Comparison of ENCODE assay signal across 8 mouse cellular contexts in the genomic region with DNA sequence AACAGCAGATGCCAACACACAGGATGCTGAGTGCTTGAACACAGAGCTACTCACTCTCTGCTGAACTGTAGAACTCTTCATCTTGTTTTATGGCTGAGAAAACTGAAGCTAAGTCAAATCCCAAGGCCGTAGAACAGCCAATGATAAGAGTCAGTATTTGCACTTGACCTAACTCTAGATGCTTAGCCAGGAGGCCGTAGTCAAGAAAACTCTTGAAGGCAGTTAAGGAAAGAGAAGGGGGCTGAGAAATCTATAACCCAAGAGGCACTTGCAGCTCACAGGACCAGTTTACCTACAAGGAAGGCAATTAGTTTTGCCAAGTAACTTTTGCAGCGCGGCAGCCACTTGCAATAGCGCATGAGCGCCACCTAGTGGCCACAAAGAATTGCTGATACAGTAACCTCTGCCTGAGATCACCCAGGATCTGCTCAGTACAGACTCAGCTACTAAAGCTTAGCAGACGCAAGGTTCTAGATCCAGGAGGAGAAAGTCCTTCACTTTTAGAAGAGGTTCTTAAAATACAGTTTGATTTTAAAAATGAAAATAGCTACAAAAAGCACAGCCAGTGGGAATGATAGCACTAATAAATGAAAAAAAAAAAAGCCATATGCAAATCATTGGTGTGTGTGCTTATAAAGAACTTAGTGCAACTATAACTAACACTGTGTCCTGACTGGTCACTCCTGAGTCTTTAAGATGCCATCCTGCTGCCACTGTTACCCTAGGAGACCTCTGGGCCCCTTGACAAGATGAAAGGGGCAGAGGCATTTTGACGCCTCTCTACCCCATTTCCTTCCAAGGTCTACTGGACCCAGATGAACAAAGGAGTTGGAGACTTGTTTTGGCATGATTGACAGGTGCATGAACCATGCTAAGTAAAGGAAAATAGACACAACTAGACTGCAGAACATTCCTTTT.
A peak's percentile ranks its signal among the peaks of the same experiment; 100 is the strongest.
DNase-seq lines count a peak whose midpoint lies in the region; ATAC-seq and TF ChIP-seq lines count a peak whose summit lies in the region.
"Had no signal": no experiment of that assay in that cellular context is flagged by ENCODE, and none has a peak within 500 bp of the region (broad histone marks: within the 10 kb centered on the region; RNA-seq: fewer than 3 reads in every experiment).

No protein-coding gene starts in this region.

- no peaks in the 10 kb centered on the region for H3K36me3 ChIP-seq in MEL (ENCODE audit: control insufficient read depth in 1 of 2, insufficient read depth in 2 of 2, low read length in 2 of 2)
- no peaks in the 10 kb centered on the region for H3K36me3 ChIP-seq in embryonic facial prominence, embryonic 11.5 days (replicated peaks; ENCODE audit: control insufficient read depth, insufficient read depth, low read depth, low read length)
- H3K36me3 ChIP-seq: midbrain, embryonic 12.5 days had no signal

- peak; percentile 84 for DNase-seq in MEL (ENCODE audit: low read depth, low spot score)
- peak; percentile 85 for DNase-seq in adrenal gland, postnatal 25 days
- peak; percentile 92 for DNase-seq in embryonic facial prominence, embryonic 11.5 days (ENCODE audit: low spot score)
- peak; percentile 80 to 89 for DNase-seq in heart, postnatal 10 days
- DNase-seq in layer of hippocampus, postnatal 14 days (ENCODE audit: low spot score in 2 of 2): peak; percentile 70 to 81
- peak; percentile 72 to 86 for DNase-seq in lung, postnatal 4 days
- peak; percentile 58 for DNase-seq in spleen, adult 12 weeks (ENCODE audit: low spot score)

- H3K27ac ChIP-seq in MEL (ENCODE audit: control insufficient read depth, low read depth, low read length): no peak overlapping the region
- H3K27ac ChIP-seq in embryonic facial prominence, embryonic 11.5 days (replicated peaks; ENCODE audit: low read depth, low read length): no peak overlapping the region
- H3K27ac ChIP-seq: midbrain, embryonic 12.5 days had no signal

- H3K9me3 ChIP-seq in MEL (replicated peaks; ENCODE audit: insufficient read depth, low read length): no peaks in the 10 kb centered on the region
- no peaks in the 10 kb centered on the region for H3K9me3 ChIP-seq in embryonic facial prominence, embryonic 11.5 days (replicated peaks; ENCODE audit: control insufficient read depth, low read length)
- H3K9me3 ChIP-seq: midbrain, embryonic 12.5 days had no signal

- no peak for ATAC-seq in embryonic facial prominence, embryonic 11.5 days (replicated peaks; ENCODE audit: insufficient number of reproducible peaks, low FRiP score, low TSS enrichment, low read depth)

- no peak overlapping the region for H3K9ac ChIP-seq in MEL (ENCODE audit: control insufficient read depth, low read depth, low read length, poor library complexity, severe bottlenecking)
- no peak overlapping the region for H3K9ac ChIP-seq in embryonic facial prominence, embryonic 11.5 days (replicated peaks; ENCODE audit: low read length)
- H3K9ac ChIP-seq: midbrain, embryonic 12.5 days had no signal

- no peak for TF ChIP-seq EP300 in MEL (IDR thresholded peaks at IDR 0.05; ENCODE audit: low read depth in 1 of 2, low read length in 2 of 2)

- no peaks in the 10 kb centered on the region for H3K4me1 ChIP-seq in MEL (ENCODE audit: control insufficient read depth in 1 of 2, insufficient read depth in 2 of 2, low read length in 2 of 2)
- no peaks in the 10 kb centered on the region; the same call in 1 of the 2 replicates for H3K4me1 ChIP-seq in embryonic facial prominence, embryonic 11.5 days (ENCODE audit: control insufficient read depth, insufficient read depth, low read length)

- H3K4me3 ChIP-seq in MEL (ENCODE audit: control insufficient read depth in 1 of 2, insufficient read depth in 1 of 2, low read depth in 2 of 2, low read length in 2 of 2): no peak overlapping the region
- H3K4me3 ChIP-seq in embryonic facial prominence, embryonic 11.5 days (ENCODE audit: low read depth, low read length): no peak overlapping the region
- H3K4me3 ChIP-seq: midbrain, embryonic 12.5 days had no signal

- H3K4me2 ChIP-seq in embryonic facial prominence, embryonic 11.5 days (ENCODE audit: low read depth, low read length): no peak overlapping the region
- H3K4me2 ChIP-seq: midbrain, embryonic 12.5 days had no signal

- peak; percentile 94 to 97 (median 96) for TF ChIP-seq CTCF in MEL (IDR thresholded peaks at IDR 0.05 in 2 of 3, conservative IDR thresholded peaks at IDR 0.05 in 1 of 3; ENCODE audit: control insufficient read depth in 1 of 3, insufficient read depth in 1 of 3, low read depth in 2 of 3, low read length in 3 of 3, poor library complexity in 1 of 3, severe bottlenecking in 1 of 3)

- H3K79me2 ChIP-seq in MEL (ENCODE audit: control insufficient read depth, insufficient read depth, low read length, poor library complexity): no peaks in the 10 kb centered on the region

- H3K27me3 ChIP-seq in MEL (ENCODE audit: control insufficient read depth in 1 of 2, insufficient read depth in 2 of 2, low read length in 2 of 2): no peaks in the 10 kb centered on the region
- H3K27me3 ChIP-seq in embryonic facial prominence, embryonic 11.5 days (ENCODE audit: control insufficient read depth, insufficient read depth, low read length): no peaks in the 10 kb centered on the region

- no peak for TF ChIP-seq POLR2A in MEL (IDR thresholded peaks at IDR 0.05; ENCODE audit: control insufficient read depth in 1 of 2, insufficient read depth in 1 of 2, low read depth in 1 of 2, low read length in 2 of 2, poor library complexity in 1 of 2)

- 33% methylated on average over 8 of the region's 8 CpGs for WGBS in embryonic facial prominence, embryonic 11.5 days

- intact Hi-C loops in heart, postnatal 10 days (cut with DNase I): loop anchor here (1.0 to 5.0 kb wide), 3 partner anchors 162 to 889 kb away; no protein-coding TSS in a partner anchor

- TF ChIP-seq RAD21 in MEL (IDR thresholded peaks at IDR 0.05; ENCODE audit: low read depth, low read length): peak; percentile 97

TF ChIP-seq in MEL, 35 proteins besides CTCF, POLR2A, EP300 and RAD21:
- TF ChIP-seq JUND (IDR thresholded peaks at IDR 0.05; ENCODE audit: low read depth, low read length) (no peak), USF2 (IDR thresholded peaks at IDR 0.05; ENCODE audit: borderline replicate concordance in 1 of 2, insufficient read depth in 1 of 2, low read depth in 1 of 2, low read length in 2 of 2) (no peak), MAFK (IDR thresholded peaks at IDR 0.05; ENCODE audit: borderline replicate concordance, low read depth, low read length) (0 out of 2 replicates have a peak, but pooled peaks have one; percentile 40), MXI1 (IDR thresholded peaks at IDR 0.05; ENCODE audit: low read depth, low read length) (no peak), ZC3H11A (IDR thresholded peaks at IDR 0.05; ENCODE audit: low read depth, low read length) (peak; percentile 95), MYC (IDR thresholded peaks at IDR 0.05; ENCODE audit: low read depth, low read length) (no peak), GATA1 (IDR thresholded peaks at IDR 0.05; ENCODE audit: low read depth, low read length) (no peak), POLR2AphosphoS2 (IDR thresholded peaks at IDR 0.05; ENCODE audit: low read length) (no peak), SIN3A (IDR thresholded peaks at IDR 0.05; ENCODE audit: low read length) (no peak), NELFE (IDR thresholded peaks at IDR 0.05; ENCODE audit: low read depth, low read length) (no peak), MAX (IDR thresholded peaks at IDR 0.05; ENCODE audit: low read length) (no peak), GABPA (IDR thresholded peaks at IDR 0.05; ENCODE audit: low read depth, low read length) (no peak), ETS1 (IDR thresholded peaks at IDR 0.05; ENCODE audit: low read depth, low read length) (no peak), TAL1 (IDR thresholded peaks at IDR 0.05; ENCODE audit: low read length) (no peak), SMC3 (IDR thresholded peaks at IDR 0.05; ENCODE audit: low read depth, low read length) (peak; percentile 95), ZKSCAN1 (IDR thresholded peaks at IDR 0.05; ENCODE audit: low read depth, low read length) (no peak), UBTF (IDR thresholded peaks at IDR 0.05; ENCODE audit: borderline replicate concordance, insufficient read depth, low read depth, low read length) (no peak), CHD1 (IDR thresholded peaks at IDR 0.05; ENCODE audit: low read depth, low read length) (no peak), USF1 (IDR thresholded peaks at IDR 0.05; ENCODE audit: low read depth, low read length) (no peak)
